Mouse (Mus musculus): Measurements from ENCODE around the gene Erc1. TPM values are rescaled to one million over a fixed set of nuclear protein-coding genes. Genes with fewer than 3 reads are reported as not detected.

The Erc1 gene
- polyA plus RNA-seq, 1 experiment: 34.1 TPM

DNA sequence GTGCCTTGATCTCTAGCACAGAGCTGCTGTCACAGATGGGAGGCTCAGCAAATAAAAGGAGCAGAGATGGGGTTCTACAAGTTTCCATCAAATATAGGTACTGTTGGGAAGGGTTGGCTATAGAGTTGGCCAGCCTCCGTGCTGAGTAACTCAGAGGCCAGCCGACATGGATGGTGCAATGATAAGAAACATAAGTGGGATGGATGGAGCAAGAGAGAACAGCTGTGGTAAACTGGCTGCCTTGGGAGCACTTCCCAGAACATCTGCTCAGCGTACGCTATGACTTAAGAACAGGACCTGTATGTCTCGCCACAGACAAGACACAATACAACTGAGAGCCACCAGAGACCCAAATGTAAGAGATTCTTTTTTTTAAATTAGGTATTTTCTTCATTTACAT lies 264.8 kb downstream of the Erc1 start:
- Histone ChIP-seq H3K4me1 (ENCODE audit: control insufficient read depth, insufficient read depth, low read length) (peaks cover 10% of the 10 kb centered on the region), H3K27ac (ENCODE audit: insufficient read depth, low read length) (no peak overlapping the region), H3K4me3 (ENCODE audit: insufficient read depth, low read length) (no peak overlapping the region)
- TF ChIP-seq POLR2A (IDR thresholded peaks at IDR 0.05; ENCODE audit: low read depth, low read length) (no peak), CTCF (IDR thresholded peaks at IDR 0.05; ENCODE audit: borderline replicate concordance, insufficient read depth, low read length) (no peak)

DNA sequence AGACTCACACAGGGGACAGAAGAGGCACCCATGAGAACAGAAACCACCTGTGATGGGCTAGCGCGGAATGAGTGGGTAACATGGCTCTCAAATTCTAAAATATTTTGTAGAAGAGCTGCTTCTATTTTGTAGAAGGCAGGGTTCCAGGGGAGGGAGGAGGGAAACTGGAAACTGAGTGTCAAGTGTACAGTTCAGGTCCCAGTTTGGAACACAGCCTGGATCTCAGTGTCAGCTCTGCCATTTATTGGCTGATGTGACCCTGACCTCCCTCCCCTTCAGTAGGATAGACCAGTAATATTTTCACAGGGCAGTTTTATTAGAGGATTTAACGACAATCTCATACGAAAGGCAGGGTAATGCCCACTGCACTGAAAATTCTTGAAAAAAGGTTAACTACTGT lies 271.3 kb downstream of the Erc1 start:
- Histone ChIP-seq H3K27ac (ENCODE audit: insufficient read depth, low read length) (no peak overlapping the region), H3K4me3 (ENCODE audit: insufficient read depth, low read length) (no peak overlapping the region), H3K4me1 (ENCODE audit: control insufficient read depth, insufficient read depth, low read length) (peaks cover 4% of the 10 kb centered on the region)
- TF ChIP-seq POLR2A (IDR thresholded peaks at IDR 0.05; ENCODE audit: low read depth, low read length): no peak
- TF ChIP-seq CTCF (IDR thresholded peaks at IDR 0.05; ENCODE audit: borderline replicate concordance, insufficient read depth, low read length): no peak

DNA sequence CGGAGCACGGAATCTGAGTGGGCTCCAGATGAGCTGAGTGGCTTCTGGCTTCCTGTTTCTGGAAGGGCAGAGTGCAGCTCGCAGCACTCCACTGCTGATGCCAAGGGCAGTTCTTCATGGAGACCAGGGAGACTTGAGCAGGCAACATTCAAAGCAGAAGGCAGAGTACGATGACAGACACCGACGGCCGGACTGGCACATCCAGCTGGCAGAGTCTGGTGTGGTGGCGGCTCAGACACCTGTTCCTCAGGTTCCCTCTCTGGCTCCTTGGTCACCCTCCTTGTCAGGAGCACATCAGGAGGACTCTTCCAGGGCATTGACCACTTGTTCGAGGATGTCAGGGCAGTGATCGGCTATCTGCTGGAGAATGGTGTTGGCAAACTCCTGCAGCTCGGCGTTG lies 272.6 kb downstream of the Erc1 start:
- TF ChIP-seq POLR2A (IDR thresholded peaks at IDR 0.05; ENCODE audit: low read depth, low read length) (no peak), CTCF (IDR thresholded peaks at IDR 0.05; ENCODE audit: borderline replicate concordance, insufficient read depth, low read length) (no peak)
- Histone ChIP-seq H3K4me3 (ENCODE audit: insufficient read depth, low read length) (no peak overlapping the region), H3K27ac (ENCODE audit: insufficient read depth, low read length) (no peak overlapping the region), H3K4me1 (ENCODE audit: control insufficient read depth, insufficient read depth, low read length) (peaks cover 4% of the 10 kb centered on the region)

DNA sequence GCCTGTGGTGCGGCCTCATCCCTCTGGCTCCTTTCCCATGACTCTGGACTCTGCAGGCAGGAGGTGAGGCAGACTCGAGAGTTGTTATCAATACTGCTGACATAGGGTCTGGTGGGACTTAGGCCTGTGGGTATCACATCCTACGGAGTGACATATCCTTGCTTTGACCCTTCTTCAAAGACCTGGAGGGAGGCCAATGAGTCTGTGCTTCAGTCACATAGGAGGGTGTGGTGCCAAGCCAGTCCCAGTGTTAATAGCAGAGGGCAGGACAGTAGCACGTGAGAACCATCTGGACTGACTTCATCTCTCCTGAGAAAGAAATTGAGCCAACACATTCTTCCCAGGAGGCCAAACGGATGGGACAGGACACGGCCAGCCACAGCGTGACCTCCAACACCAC lies 275.7 kb downstream of the Erc1 start:
- Histone ChIP-seq H3K4me1 (ENCODE audit: control insufficient read depth, insufficient read depth, low read length) (no peaks in the 10 kb centered on the region), H3K4me3 (ENCODE audit: insufficient read depth, low read length) (no peak overlapping the region), H3K27ac (ENCODE audit: insufficient read depth, low read length) (no peak overlapping the region)
- TF ChIP-seq POLR2A (IDR thresholded peaks at IDR 0.05; ENCODE audit: low read depth, low read length) (no peak), CTCF (IDR thresholded peaks at IDR 0.05; ENCODE audit: borderline replicate concordance, insufficient read depth, low read length) (no peak)

DNA sequence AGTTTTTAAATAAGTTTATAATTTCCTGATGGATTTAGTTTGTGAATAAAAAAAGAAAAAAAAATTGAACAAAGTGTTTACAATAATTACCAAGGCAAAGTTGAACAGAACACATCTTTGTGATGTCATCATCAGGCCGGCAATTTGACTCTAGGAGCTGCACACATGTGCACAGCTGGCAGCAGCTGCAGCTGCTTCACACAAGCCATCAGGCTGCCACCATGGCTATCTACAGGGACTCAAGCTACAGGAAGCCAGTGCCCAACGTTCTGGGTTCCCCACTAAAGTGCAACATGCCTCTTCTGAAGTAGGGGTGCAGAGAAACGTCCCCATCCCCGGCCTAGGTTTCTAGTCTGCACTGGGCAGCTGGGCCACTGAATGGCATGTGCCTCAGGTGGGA lies 277.2 kb downstream of the Erc1 start:
- Histone ChIP-seq H3K27ac (ENCODE audit: insufficient read depth, low read length) (no peak overlapping the region), H3K4me1 (ENCODE audit: control insufficient read depth, insufficient read depth, low read length) (no peaks in the 10 kb centered on the region), H3K4me3 (ENCODE audit: insufficient read depth, low read length) (no peak overlapping the region)
- no peak for TF ChIP-seq POLR2A (IDR thresholded peaks at IDR 0.05; ENCODE audit: low read depth, low read length)
- no peak for TF ChIP-seq CTCF (IDR thresholded peaks at IDR 0.05; ENCODE audit: borderline replicate concordance, insufficient read depth, low read length)

GRCm38 (mm10) chr6:119568339-119568738 lies 279.6 kb downstream of the Erc1 start:
- Histone ChIP-seq H3K4me1 (ENCODE audit: control insufficient read depth, insufficient read depth, low read length) (no peaks in the 10 kb centered on the region), H3K4me3 (ENCODE audit: insufficient read depth, low read length) (no peak overlapping the region), H3K27ac (ENCODE audit: insufficient read depth, low read length) (no peak overlapping the region)
- TF ChIP-seq POLR2A (IDR thresholded peaks at IDR 0.05; ENCODE audit: low read depth, low read length) (no peak), CTCF (IDR thresholded peaks at IDR 0.05; ENCODE audit: borderline replicate concordance, insufficient read depth, low read length) (no peak)

DNA sequence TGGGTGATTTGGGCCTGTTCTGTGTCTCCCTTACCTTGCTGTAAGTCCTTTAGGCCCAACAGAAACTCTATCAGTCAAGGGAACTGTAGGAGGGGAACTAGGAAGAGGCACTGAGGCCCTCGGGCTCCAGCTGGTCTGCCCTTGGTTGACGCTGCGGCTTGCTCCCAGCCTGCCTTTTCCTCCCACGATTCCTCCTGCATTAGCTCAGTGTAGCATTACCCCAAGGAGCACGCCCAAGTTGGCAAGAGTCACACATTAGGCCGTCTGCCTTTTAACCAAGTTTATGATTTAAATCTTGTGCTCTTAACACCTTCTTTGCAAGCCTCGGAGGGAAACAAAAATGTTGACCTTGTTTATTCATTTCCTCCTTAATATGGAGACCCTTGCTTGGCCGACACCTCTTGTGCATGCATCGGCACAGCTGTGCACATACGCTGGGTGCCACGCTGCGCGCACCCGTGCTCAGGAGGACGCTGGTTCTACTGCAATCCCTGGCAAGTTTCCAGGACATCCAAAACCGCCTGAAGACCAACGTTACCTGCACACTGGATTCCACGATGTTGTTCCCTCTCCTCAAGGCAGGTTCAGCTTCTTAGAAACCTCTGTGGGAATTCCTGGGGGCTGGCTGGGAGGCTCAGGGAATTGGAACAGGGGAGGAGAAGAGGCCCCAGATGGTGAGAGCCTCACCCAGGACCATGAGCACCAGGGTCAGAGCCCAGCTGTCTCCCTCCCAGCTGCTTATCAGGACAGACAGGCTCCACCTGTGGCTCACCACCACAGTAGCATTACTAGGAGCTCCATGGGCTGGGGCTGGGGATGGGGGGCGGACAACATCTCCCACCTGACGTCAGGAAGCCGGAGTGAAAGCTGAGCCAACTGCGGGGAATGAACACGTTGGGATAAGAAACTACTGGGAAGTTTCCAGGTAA lies 282.3 kb downstream of the Erc1 start:
- TF ChIP-seq POLR2A (IDR thresholded peaks at IDR 0.05; ENCODE audit: low read depth, low read length): no peak
- no peak for TF ChIP-seq CTCF (IDR thresholded peaks at IDR 0.05; ENCODE audit: borderline replicate concordance, insufficient read depth, low read length)
- Histone ChIP-seq H3K4me1 (ENCODE audit: control insufficient read depth, insufficient read depth, low read length) (no peaks in the 10 kb centered on the region), H3K27ac (ENCODE audit: insufficient read depth, low read length) (no peak overlapping the region), H3K4me3 (ENCODE audit: insufficient read depth, low read length) (no peak overlapping the region)

DNA sequence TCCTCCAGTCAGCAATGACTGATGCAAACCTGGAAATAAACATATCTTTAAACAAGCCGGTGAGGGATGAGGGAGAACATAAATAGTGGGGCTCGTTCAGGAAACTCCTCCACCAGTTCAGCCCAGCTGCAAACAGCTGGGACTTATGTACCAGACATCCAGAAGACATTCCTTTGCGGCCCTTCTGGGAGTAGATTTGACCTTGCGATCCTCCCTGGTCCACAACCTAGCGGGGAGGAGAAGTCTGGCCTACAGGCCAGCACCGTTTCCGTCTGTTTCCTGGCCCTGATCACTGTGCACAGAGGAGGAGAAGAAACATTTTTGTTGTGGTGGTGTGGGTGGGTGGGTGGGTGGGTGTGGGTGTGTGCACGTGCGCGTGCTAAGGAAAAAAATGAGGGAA lies 285.4 kb downstream of the Erc1 start:
- H3K4me1 ChIP-seq (ENCODE audit: control insufficient read depth, insufficient read depth, low read length): no peaks in the 10 kb centered on the region
- no peak for TF ChIP-seq POLR2A (IDR thresholded peaks at IDR 0.05; ENCODE audit: low read depth, low read length)
- TF ChIP-seq CTCF (IDR thresholded peaks at IDR 0.05; ENCODE audit: borderline replicate concordance, insufficient read depth, low read length): no peak

DNA sequence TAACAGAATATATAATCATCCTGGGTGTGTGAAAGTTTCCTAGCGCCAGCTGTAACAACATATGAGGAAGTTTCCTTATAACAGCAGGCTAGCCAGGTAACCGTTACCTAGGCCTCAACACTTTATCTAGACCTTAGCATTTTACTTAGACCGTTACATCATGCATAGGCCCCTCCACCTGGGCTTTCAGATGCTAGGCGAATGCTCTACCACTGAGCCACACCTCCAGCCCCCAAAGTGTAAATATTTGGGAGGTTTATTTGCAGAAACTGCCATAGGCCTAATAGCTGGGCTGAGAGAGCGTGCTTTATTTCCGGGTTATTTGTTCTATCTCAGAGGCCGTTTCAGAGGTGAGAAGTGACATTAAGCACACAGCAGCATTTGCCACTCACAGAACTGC lies 289.1 kb downstream of the Erc1 start:
- TF ChIP-seq CTCF (IDR thresholded peaks at IDR 0.05; ENCODE audit: borderline replicate concordance, insufficient read depth, low read length) (no peak), POLR2A (IDR thresholded peaks at IDR 0.05; ENCODE audit: low read depth, low read length) (no peak)

More for the DNA sequence above, 285.4 kb downstream of the Erc1 start:
- H3K27ac ChIP-seq (ENCODE audit: insufficient read depth, low read length): no peak overlapping the region
- no peak overlapping the region for H3K4me3 ChIP-seq (ENCODE audit: insufficient read depth, low read length)

DNA sequence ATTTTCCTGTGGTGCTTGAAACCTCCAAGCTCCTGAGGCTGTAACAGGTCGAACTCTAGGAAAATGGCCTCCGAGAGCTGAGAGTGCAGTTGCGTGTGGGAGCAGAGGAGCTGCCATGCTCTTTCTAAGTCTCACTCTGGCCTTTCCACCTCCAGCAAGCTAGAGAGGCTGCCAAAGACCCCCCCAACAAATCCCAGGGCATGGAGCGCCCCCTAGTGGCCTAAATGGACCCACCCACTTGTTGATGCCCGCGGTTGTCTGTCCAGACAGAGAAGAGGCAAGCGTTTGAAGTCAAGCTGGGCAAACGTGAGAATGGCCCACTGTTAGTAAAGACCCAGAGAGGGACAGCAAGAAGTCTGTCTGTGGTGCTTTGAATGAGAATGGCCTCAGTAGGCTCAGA lies 293.5 kb downstream of the Erc1 start:
- no peak for TF ChIP-seq CTCF (IDR thresholded peaks at IDR 0.05; ENCODE audit: borderline replicate concordance, insufficient read depth, low read length)
- TF ChIP-seq POLR2A (IDR thresholded peaks at IDR 0.05; ENCODE audit: low read depth, low read length): no peak
- Histone ChIP-seq H3K4me1 (ENCODE audit: control insufficient read depth, insufficient read depth, low read length) (no peaks in the 10 kb centered on the region), H3K4me3 (ENCODE audit: insufficient read depth, low read length) (no peak overlapping the region), H3K27ac (ENCODE audit: insufficient read depth, low read length) (no peak overlapping the region)

More for the DNA sequence above, 289.1 kb downstream of the Erc1 start:
- Histone ChIP-seq H3K4me1 (ENCODE audit: control insufficient read depth, insufficient read depth, low read length) (no peaks in the 10 kb centered on the region), H3K27ac (ENCODE audit: insufficient read depth, low read length) (no peak overlapping the region), H3K4me3 (ENCODE audit: insufficient read depth, low read length) (no peak overlapping the region)

All from embryonic fibroblast, embryonic 13.5 days (primary cell).